Mouse (Mus musculus): ENCODE data around the gene Stim1. TPM values are rescaled to one million over a fixed set of nuclear protein-coding genes. Genes with fewer than 3 reads are reported as not detected.

Stim1 gene
- polyA plus RNA-seq, 1 experiment: 2.7 TPM

GRCm38 (mm10) chr7:102467566-102467965 is 200.0 kb downstream of the Stim1 start:
- H3K4me1 ChIP-seq (ENCODE audit: control insufficient read depth): no peaks in the 10 kb centered on the region
- TF ChIP-seq GATA1 (IDR thresholded peaks at IDR 0.05; ENCODE audit: low read length) (no peak), TAL1 (IDR thresholded peaks at IDR 0.05; ENCODE audit: low read length) (no peak)
- peaks cover 93% of the 10 kb centered on the region for H3K36me3 ChIP-seq (ENCODE audit: control insufficient read depth)
- H3K4me3 ChIP-seq (replicated peaks): no peak overlapping the region
- no peaks in the 10 kb centered on the region for H3K27me3 ChIP-seq (ENCODE audit: control insufficient read depth)
- no peaks in the 10 kb centered on the region for H3K9me3 ChIP-seq (ENCODE audit: control insufficient read depth, low read length)

GRCm38 (mm10) chr7:102472675-102473074 is 205.1 kb downstream of the Stim1 start:
- TF ChIP-seq GATA1 (IDR thresholded peaks at IDR 0.05; ENCODE audit: low read length) (no peak), TAL1 (IDR thresholded peaks at IDR 0.05; ENCODE audit: low read length) (no peak)
- peaks cover 7% of the 10 kb centered on the region for H3K4me1 ChIP-seq (ENCODE audit: control insufficient read depth)
- H3K36me3 ChIP-seq (ENCODE audit: control insufficient read depth): peaks cover 69% of the 10 kb centered on the region
- no peaks in the 10 kb centered on the region for H3K27me3 ChIP-seq (ENCODE audit: control insufficient read depth)
- no peak overlapping the region for H3K4me3 ChIP-seq (replicated peaks)
- no peaks in the 10 kb centered on the region for H3K9me3 ChIP-seq (ENCODE audit: control insufficient read depth, low read length)

- H3K4me3 ChIP-seq (replicated peaks): no peak overlapping the region
- peaks cover 2% of the 10 kb centered on the region; the same call in 1 of the 2 replicates for H3K27me3 ChIP-seq (ENCODE audit: control insufficient read depth)
- H3K36me3 ChIP-seq (ENCODE audit: control insufficient read depth): peaks cover 37% of the 10 kb centered on the region
- H3K9me3 ChIP-seq (ENCODE audit: control insufficient read depth, low read length): no peaks in the 10 kb centered on the region
- H3K4me1 ChIP-seq (ENCODE audit: control insufficient read depth): peaks cover 15% of the 10 kb centered on the region
- TF ChIP-seq TAL1 (IDR thresholded peaks at IDR 0.05; ENCODE audit: low read length) (no peak), GATA1 (IDR thresholded peaks at IDR 0.05; ENCODE audit: low read length) (no peak)
Observed at GRCm38 (mm10) chr7:102476601-102477000, 209.0 kb downstream of the Stim1 start.

- no peak overlapping the region for H3K4me3 ChIP-seq (replicated peaks)
- peaks cover 2% of the 10 kb centered on the region; the same call in 1 of the 2 replicates for H3K27me3 ChIP-seq (ENCODE audit: control insufficient read depth)
- peaks cover 33% of the 10 kb centered on the region for H3K36me3 ChIP-seq (ENCODE audit: control insufficient read depth)
- H3K4me1 ChIP-seq (ENCODE audit: control insufficient read depth): peaks cover 15% of the 10 kb centered on the region
- no peaks in the 10 kb centered on the region for H3K9me3 ChIP-seq (ENCODE audit: control insufficient read depth, low read length)
- no peak for TF ChIP-seq TAL1 (IDR thresholded peaks at IDR 0.05; ENCODE audit: low read length)
- no peak for TF ChIP-seq GATA1 (IDR thresholded peaks at IDR 0.05; ENCODE audit: low read length)
Observed at GRCm38 (mm10) chr7:102477377-102477776, 209.8 kb downstream of the Stim1 start.

- no peak for TF ChIP-seq TAL1 (IDR thresholded peaks at IDR 0.05; ENCODE audit: low read length)
- no peak for TF ChIP-seq GATA1 (IDR thresholded peaks at IDR 0.05; ENCODE audit: low read length)
- Histone ChIP-seq H3K36me3 (ENCODE audit: control insufficient read depth) (peaks cover 29% of the 10 kb centered on the region), H3K9me3 (ENCODE audit: control insufficient read depth, low read length) (no peaks in the 10 kb centered on the region), H3K27me3 (ENCODE audit: control insufficient read depth) (peaks cover 6% of the 10 kb centered on the region), H3K4me1 (ENCODE audit: control insufficient read depth) (peaks cover 15% of the 10 kb centered on the region), H3K4me3 (replicated peaks) (no peak overlapping the region)
Observed at GRCm38 (mm10) chr7:102478425-102478824, 210.8 kb downstream of the Stim1 start.

- Histone ChIP-seq H3K4me3 (replicated peaks) (no peak overlapping the region), H3K9me3 (ENCODE audit: control insufficient read depth, low read length) (no peaks in the 10 kb centered on the region), H3K36me3 (ENCODE audit: control insufficient read depth) (peaks cover 29% of the 10 kb centered on the region), H3K27me3 (ENCODE audit: control insufficient read depth) (peaks cover 6% of the 10 kb centered on the region), H3K4me1 (ENCODE audit: control insufficient read depth) (peaks cover 15% of the 10 kb centered on the region)
- no peak for TF ChIP-seq GATA1 (IDR thresholded peaks at IDR 0.05; ENCODE audit: low read length)
- TF ChIP-seq TAL1 (IDR thresholded peaks at IDR 0.05; ENCODE audit: low read length): no peak
Observed at GRCm38 (mm10) chr7:102478926-102479325, 211.3 kb downstream of the Stim1 start.

- Histone ChIP-seq H3K9me3 (ENCODE audit: control insufficient read depth, low read length) (no peaks in the 10 kb centered on the region), H3K36me3 (ENCODE audit: control insufficient read depth) (peaks cover 29% of the 10 kb centered on the region), H3K4me1 (ENCODE audit: control insufficient read depth) (peaks cover 15% of the 10 kb centered on the region), H3K27me3 (ENCODE audit: control insufficient read depth) (peaks cover 6% of the 10 kb centered on the region), H3K4me3 (replicated peaks) (no peak overlapping the region)
- TF ChIP-seq GATA1 (IDR thresholded peaks at IDR 0.05; ENCODE audit: low read length): no peak
- TF ChIP-seq TAL1 (IDR thresholded peaks at IDR 0.05; ENCODE audit: low read length): no peak
Observed at GRCm38 (mm10) chr7:102479368-102480078, 211.9 kb downstream of the Stim1 start.

GRCm38 (mm10) chr7:102480821-102481220 is 213.2 kb downstream of the Stim1 start:
- H3K9me3 ChIP-seq (ENCODE audit: control insufficient read depth, low read length): no peaks in the 10 kb centered on the region
- peaks cover 6% of the 10 kb centered on the region for H3K27me3 ChIP-seq (ENCODE audit: control insufficient read depth)
- H3K36me3 ChIP-seq (ENCODE audit: control insufficient read depth): peaks cover 23% of the 10 kb centered on the region
- H3K4me1 ChIP-seq (ENCODE audit: control insufficient read depth): peaks cover 22% of the 10 kb centered on the region
- no peak for TF ChIP-seq TAL1 (IDR thresholded peaks at IDR 0.05; ENCODE audit: low read length)
- TF ChIP-seq GATA1 (IDR thresholded peaks at IDR 0.05; ENCODE audit: low read length): no peak
- H3K4me3 ChIP-seq (replicated peaks): no peak overlapping the region

GRCm38 (mm10) chr7:102481579-102481978 is 214.0 kb downstream of the Stim1 start, which contains the start of gene Olfr543:
TSS of gene Olfr543 (minus strand) at chr7:102481679.
- Histone ChIP-seq H3K4me3 (replicated peaks) (no peak within 1 kb of the TSS), H3K4me1 (ENCODE audit: control insufficient read depth) (peaks cover 29% of the 10 kb centered on the region)
- no peak for TF ChIP-seq TAL1 (IDR thresholded peaks at IDR 0.05; ENCODE audit: low read length)
- TF ChIP-seq GATA1 (IDR thresholded peaks at IDR 0.05; ENCODE audit: low read length): no peak

More at GRCm38 (mm10) chr7:102481579-102481978, 214.0 kb downstream of the Stim1 start, which contains the start of gene Olfr543:
- Histone ChIP-seq H3K9me3 (ENCODE audit: control insufficient read depth, low read length) (no peaks in the 10 kb centered on the region), H3K36me3 (ENCODE audit: control insufficient read depth) (peaks cover 16% of the 10 kb centered on the region), H3K27me3 (ENCODE audit: control insufficient read depth) (peaks cover 6% of the 10 kb centered on the region)

Measured in erythroblast, embryonic 14.5 days (primary cell).